Mouse (Mus musculus): ENCODE measurements around the gene Scamp1. TPM values are rescaled to one million over a fixed set of nuclear protein-coding genes. Genes with fewer than 3 reads are reported as not detected.

The Scamp1 gene
- polyA plus RNA-seq, 2 experiments: 4.2 to 5.0 TPM

DNA sequence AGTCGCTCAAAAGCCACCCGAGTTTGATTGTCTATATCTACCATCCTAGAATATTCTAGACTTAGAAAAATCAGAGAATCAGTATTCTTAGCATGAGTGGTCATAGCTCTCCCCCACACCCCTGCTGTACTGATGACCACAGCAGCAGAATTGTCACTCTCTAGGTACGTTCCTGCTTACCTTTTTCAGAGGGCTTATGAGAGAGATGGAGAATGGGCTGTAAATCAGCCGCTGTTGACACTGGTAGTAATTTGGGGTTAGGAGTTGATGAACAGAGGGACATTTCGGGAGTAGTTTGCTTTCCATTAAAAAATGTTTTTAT, 21.3 kb upstream of the Scamp1 start:
- H3K9me3 ChIP-seq (ENCODE audit: control insufficient read depth, low read length): no peaks in the 10 kb centered on the region
- no peak for TF ChIP-seq EP300 (IDR thresholded peaks at IDR 0.05; ENCODE audit: low read depth)
- no peak for TF ChIP-seq CTCF (IDR thresholded peaks at IDR 0.05; ENCODE audit: low read depth)
- peak; percentile 56 for ATAC-seq (ENCODE audit: insufficient read depth)
- H3K4me1 ChIP-seq (replicated peaks; ENCODE audit: control insufficient read depth in 2 of 2, insufficient read depth in 2 of 2, low read length in 1 of 2): peaks cover 6 to 14% of the 10 kb centered on the region in 2 experiments; a peak in 3 of 4 replicates
- no peak overlapping the region for H3K27ac ChIP-seq
- WGBS (ENCODE audit: insufficient replicate concordance): 30% methylated on average over 5 of the region's 5 CpGs
- H3K4me3 ChIP-seq (ENCODE audit: insufficient read depth in 1 of 2, low read depth in 2 of 2, low read length in 2 of 2): peak overlapping the region; percentile 9 to 28; a peak in 3 of 4 replicates
- H3K27me3 ChIP-seq (ENCODE audit: control insufficient read depth, insufficient read depth, low read length): no peaks in the 10 kb centered on the region
- peak overlapping the region; percentile 67 for H3K4me2 ChIP-seq (ENCODE audit: low read depth)
- no peaks in the 10 kb centered on the region for H3K36me3 ChIP-seq (replicated peaks; ENCODE audit: control insufficient read depth, insufficient read depth, low read depth)
- peak overlapping the region; percentile 50 for H3K9ac ChIP-seq (replicated peaks)
- DNase-seq (ENCODE audit: low read depth in 3 of 3, low spot score in 3 of 3): no peak

- peak overlapping the region; percentile 67 for H3K4me2 ChIP-seq (ENCODE audit: low read depth)
- TF ChIP-seq EP300 (IDR thresholded peaks at IDR 0.05; ENCODE audit: low read depth): no peak
- TF ChIP-seq CTCF (IDR thresholded peaks at IDR 0.05; ENCODE audit: low read depth): no peak
These were observed 20.8 kb upstream of the Scamp1 start for GRCm38 (mm10) chr13:94306277-94306967.

GRCm38 (mm10) chr13:94300946-94301538, 15.4 kb upstream of the Scamp1 start:
- H3K4me2 ChIP-seq (ENCODE audit: low read depth): no peak overlapping the region
- no peaks in the 10 kb centered on the region for H3K9me3 ChIP-seq (ENCODE audit: control insufficient read depth, low read length)
- TF ChIP-seq CTCF (IDR thresholded peaks at IDR 0.05; ENCODE audit: low read depth) (no peak), EP300 (IDR thresholded peaks at IDR 0.05; ENCODE audit: low read depth) (no peak)
- no peak for ATAC-seq (ENCODE audit: insufficient read depth)
- no peak overlapping the region for H3K27ac ChIP-seq
- no peak for DNase-seq (ENCODE audit: low read depth in 3 of 3, low spot score in 3 of 3)
- no peaks in the 10 kb centered on the region for H3K27me3 ChIP-seq (ENCODE audit: control insufficient read depth, insufficient read depth, low read length)
- H3K4me1 ChIP-seq (replicated peaks; ENCODE audit: control insufficient read depth in 2 of 2, insufficient read depth in 2 of 2, low read length in 1 of 2): peaks cover 10 to 17% of the 10 kb centered on the region in 2 experiments
- WGBS (ENCODE audit: insufficient replicate concordance): 22% methylated on average over 7 of the region's 7 CpGs
- H3K36me3 ChIP-seq (replicated peaks; ENCODE audit: control insufficient read depth, insufficient read depth, low read depth): no peaks in the 10 kb centered on the region
- no peak overlapping the region for H3K4me3 ChIP-seq (ENCODE audit: insufficient read depth in 1 of 2, low read depth in 2 of 2, low read length in 2 of 2)
- no peak overlapping the region for H3K9ac ChIP-seq (replicated peaks)

More at GRCm38 (mm10) chr13:94306277-94306967, 20.8 kb upstream of the Scamp1 start:
- peak in 2 of 3 experiments; percentile 37 to 47 for DNase-seq (ENCODE audit: low read depth in 3 of 3, low spot score in 3 of 3)
- no peaks in the 10 kb centered on the region for H3K9me3 ChIP-seq (ENCODE audit: control insufficient read depth, low read length)
- peak overlapping the region; percentile 9 to 28; a peak in 3 of 4 replicates for H3K4me3 ChIP-seq (ENCODE audit: insufficient read depth in 1 of 2, low read depth in 2 of 2, low read length in 2 of 2)
- H3K36me3 ChIP-seq (replicated peaks; ENCODE audit: control insufficient read depth, insufficient read depth, low read depth): no peaks in the 10 kb centered on the region
- peaks cover 6 to 15% of the 10 kb centered on the region in 2 experiments; a peak in 3 of 4 replicates for H3K4me1 ChIP-seq (replicated peaks; ENCODE audit: control insufficient read depth in 2 of 2, insufficient read depth in 2 of 2, low read length in 1 of 2)
- no peak overlapping the region for H3K27ac ChIP-seq
- peak; percentile 88 for ATAC-seq (ENCODE audit: insufficient read depth)
- H3K9ac ChIP-seq (replicated peaks): peak overlapping the region; percentile 50
- WGBS (ENCODE audit: insufficient replicate concordance): 42% methylated on average over 18 of the region's 18 CpGs
- no peaks in the 10 kb centered on the region for H3K27me3 ChIP-seq (ENCODE audit: control insufficient read depth, insufficient read depth, low read length)

DNA sequence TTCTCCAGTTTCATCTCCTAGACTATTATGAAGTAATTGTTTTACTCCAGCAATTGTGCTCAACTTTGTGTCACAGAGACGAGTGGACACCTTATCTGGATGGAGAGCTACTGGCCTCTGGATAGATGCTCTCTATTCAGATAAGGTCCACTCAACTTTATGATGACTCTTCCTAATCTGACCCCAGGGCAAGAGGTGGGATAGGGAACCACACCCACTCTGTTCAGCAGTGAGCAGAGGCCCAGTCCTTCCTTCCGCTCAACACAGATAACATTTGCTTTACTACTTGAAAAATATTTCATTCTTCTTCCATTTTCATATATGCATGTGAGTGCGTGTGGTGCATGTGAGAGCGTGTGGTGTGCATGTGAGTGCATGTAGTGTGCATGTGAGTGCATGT, 14.6 kb upstream of the Scamp1 start:
- no peak for TF ChIP-seq CTCF (IDR thresholded peaks at IDR 0.05; ENCODE audit: low read depth)
- no peak for TF ChIP-seq EP300 (IDR thresholded peaks at IDR 0.05; ENCODE audit: low read depth)
- no peak for DNase-seq (ENCODE audit: low read depth in 3 of 3, low spot score in 3 of 3)
- Histone ChIP-seq H3K27ac (no peak overlapping the region), H3K9ac (replicated peaks) (no peak overlapping the region), H3K4me3 (ENCODE audit: insufficient read depth in 1 of 2, low read depth in 2 of 2, low read length in 2 of 2) (no peak overlapping the region), H3K4me1 (replicated peaks; ENCODE audit: control insufficient read depth in 2 of 2, insufficient read depth in 2 of 2, low read length in 1 of 2) (peaks cover 10 to 17% of the 10 kb centered on the region in 2 experiments), H3K36me3 (replicated peaks; ENCODE audit: control insufficient read depth, insufficient read depth, low read depth) (no peaks in the 10 kb centered on the region), H3K9me3 (ENCODE audit: control insufficient read depth, low read length) (no peaks in the 10 kb centered on the region), H3K27me3 (ENCODE audit: control insufficient read depth, insufficient read depth, low read length) (no peaks in the 10 kb centered on the region), H3K4me2 (ENCODE audit: low read depth) (no peak overlapping the region)
- WGBS (ENCODE audit: insufficient replicate concordance): 37% methylated on average over 4 of the region's 4 CpGs
- peak; percentile 66 for ATAC-seq (ENCODE audit: insufficient read depth)

DNA sequence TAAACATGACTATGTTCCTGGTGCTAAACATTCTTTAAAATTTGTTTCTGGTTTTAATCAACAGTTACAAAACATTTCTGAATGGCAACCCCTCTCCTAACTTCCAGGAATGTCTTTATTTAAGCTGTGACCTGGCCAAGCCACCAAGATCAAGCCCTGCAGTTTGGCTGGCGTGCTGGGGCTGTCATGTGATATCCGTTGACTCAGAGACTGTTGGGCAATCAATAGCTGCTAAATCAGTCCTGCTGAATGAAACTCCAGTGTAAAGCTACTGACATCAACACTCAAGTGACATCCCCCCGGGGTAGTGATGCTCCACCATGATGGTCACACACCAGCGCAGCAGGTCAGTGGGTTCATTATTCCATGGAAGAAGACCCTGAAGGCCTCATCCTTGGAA, 12.7 kb upstream of the Scamp1 start:
- no peak for ATAC-seq (ENCODE audit: insufficient read depth)
- TF ChIP-seq CTCF (IDR thresholded peaks at IDR 0.05; ENCODE audit: low read depth): no peak
- no peak for TF ChIP-seq EP300 (IDR thresholded peaks at IDR 0.05; ENCODE audit: low read depth)
- WGBS (ENCODE audit: insufficient replicate concordance): 66% methylated on average over 4 of the region's 4 CpGs
- Histone ChIP-seq H3K9me3 (ENCODE audit: control insufficient read depth, low read length) (no peaks in the 10 kb centered on the region), H3K4me1 (replicated peaks; ENCODE audit: control insufficient read depth in 2 of 2, insufficient read depth in 2 of 2, low read length in 1 of 2) (peaks cover 10 to 17% of the 10 kb centered on the region in 2 experiments), H3K9ac (replicated peaks) (no peak overlapping the region), H3K4me2 (ENCODE audit: low read depth) (no peak overlapping the region), H3K27me3 (ENCODE audit: control insufficient read depth, insufficient read depth, low read length) (no peaks in the 10 kb centered on the region), H3K27ac (no peak overlapping the region), H3K36me3 (replicated peaks; ENCODE audit: control insufficient read depth, insufficient read depth, low read depth) (no peaks in the 10 kb centered on the region), H3K4me3 (ENCODE audit: insufficient read depth in 1 of 2, low read depth in 2 of 2, low read length in 2 of 2) (no peak overlapping the region)
- DNase-seq (ENCODE audit: low read depth in 3 of 3, low spot score in 3 of 3): peak in 1 of 3 experiments; percentile 27
